Mouse (Mus musculus) ES-Bruce4 (cell line): ENCODE results near the gene Il33. TPM values are rescaled to one million over a fixed set of nuclear protein-coding genes. Genes with fewer than 3 reads are reported as not detected.
A peak's percentile ranks its signal among the peaks of the same experiment; 100 is the strongest.
"Not testable (repeated sequence)": the region's sequence is repeated elsewhere in the genome, so short reads cannot be mapped to it uniquely, and the experiment has no call there.

Experiments used
- H3K27ac ChIP-seq: 2 replicates; pipeline ENCODE4 v1.5.1; 2012; ENCODE audit warnings: low read length, inconsistent platforms; ENCODE audit not compliant: insufficient read depth
- H3K27me3 ChIP-seq: 2 replicates; pipeline ENCODE4 v1.6.1; 2012; ENCODE audit warnings: mild to moderate bottlenecking, low read length, inconsistent platforms; ENCODE audit not compliant: control insufficient read depth, poor library complexity, insufficient read depth, severe bottlenecking
- H3K36me3 ChIP-seq: 2 replicates; pipeline ENCODE4 v1.6.1; 2012; ENCODE audit warnings: inconsistent platforms, mild to moderate bottlenecking, low read length, moderate library complexity; ENCODE audit not compliant: control insufficient read depth, poor library complexity, insufficient read depth, severe bottlenecking
- H3K4me1 ChIP-seq: one replicate; pipeline ENCODE4 v1.8.1; 2011; ENCODE audit warnings: low read length; ENCODE audit not compliant: control insufficient read depth, insufficient read depth
- H3K4me3 ChIP-seq: 2 replicates; pipeline ENCODE4 v1.5.1; 2011; ENCODE audit warnings: low read depth, mild to moderate bottlenecking, low read length
- H3K9ac ChIP-seq: 2 replicates; pipeline ENCODE4 v1.6.1; 2012; ENCODE audit warnings: low read depth, mild to moderate bottlenecking, inconsistent platforms; ENCODE audit not compliant: poor library complexity, severe bottlenecking
- H3K9me3 ChIP-seq: replicated peaks from 2 replicates; pipeline ENCODE4 v1.6.1; 2012; ENCODE audit warnings: mild to moderate bottlenecking, low read length, inconsistent platforms; ENCODE audit not compliant: control insufficient read depth, poor library complexity, insufficient read depth, severe bottlenecking
- CTCF ChIP-seq: IDR thresholded peaks from one replicate; pipeline ENCODE4 v1.8.1; 2011; ENCODE audit warnings: low read depth, low read length
- EP300 ChIP-seq: IDR thresholded peaks from 2 replicates; pipeline ENCODE4 v1.6.1; 2011; ENCODE audit warnings: low read depth, low read length; ENCODE audit not compliant: insufficient read depth
- POLR2A ChIP-seq: IDR thresholded peaks from one replicate; pipeline ENCODE4 v1.8.1; 2011; ENCODE audit warnings: low read length; ENCODE audit not compliant: insufficient read depth
- polyA plus RNA-seq: library from polyadenylated mRNA; stranded (reverse); fragments of >200 nt; gene quantifications from 2 replicates; pipeline ENCODE4 v1.2.4, GENCODE M21; 2011; ENCODE audit warnings: low read depth; ENCODE audit not compliant: missing spikeins, insufficient read depth, insufficient read length

The Il33 gene
- polyA plus RNA-seq, 1 experiment, result 5.3 TPM

DNA sequence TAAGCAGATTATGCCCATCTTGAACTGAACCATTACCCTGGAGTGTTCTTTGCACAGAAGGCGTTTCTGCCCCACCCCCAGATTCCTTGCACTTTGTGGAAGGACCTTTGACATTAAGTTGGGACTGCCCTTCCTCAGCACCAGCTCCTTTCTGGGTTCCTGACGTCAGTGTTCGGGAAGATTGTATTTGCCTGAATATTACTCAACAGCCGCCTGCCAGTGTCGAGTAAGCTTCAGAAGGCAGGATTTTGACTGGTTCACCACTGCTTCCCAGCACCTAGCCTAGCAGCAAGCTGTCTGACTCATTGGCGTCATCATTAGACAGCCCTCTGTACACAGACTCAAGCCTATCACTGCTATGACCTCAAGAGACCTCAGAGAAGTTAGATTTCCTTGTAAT lies 17.4 kb downstream of the Il33 start:
- Histone ChIP-seq H3K9me3 (no peaks in the 10 kb centered on the region), H3K4me3 (no peak overlapping the region), H3K27me3 (no peaks in the 10 kb centered on the region), H3K36me3 (no peaks in the 10 kb centered on the region), H3K4me1 (peaks cover 1% of the 10 kb centered on the region), H3K9ac (no peak overlapping the region), H3K27ac (no peak overlapping the region)
- TF ChIP-seq CTCF, result no peak
- TF ChIP-seq EP300, result no peak
- TF ChIP-seq POLR2A, result no peak

DNA sequence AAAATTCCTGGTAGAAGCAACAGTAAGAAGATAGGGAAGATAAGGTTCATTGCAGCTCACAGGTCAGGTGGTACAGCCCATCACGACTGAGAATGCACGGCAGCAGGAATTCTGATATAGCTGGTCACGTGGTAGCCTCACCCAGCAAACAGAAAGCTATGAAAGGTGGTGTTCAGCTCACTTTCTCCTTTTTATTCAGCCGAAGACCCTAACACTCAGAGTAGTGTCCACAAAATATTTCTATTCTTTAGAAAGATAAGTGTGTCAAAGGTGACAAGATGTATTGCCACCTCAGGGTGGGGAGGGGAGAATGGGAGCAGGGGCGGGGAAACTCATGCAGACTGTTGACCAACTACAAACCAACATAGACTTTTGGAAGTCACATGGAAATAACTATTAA lies 19.5 kb downstream of the Il33 start:
- TF ChIP-seq POLR2A (no peak), CTCF (no peak), EP300 (no peak)
- H3K27ac ChIP-seq, result no peak overlapping the region
- H3K27me3 ChIP-seq, result no peaks in the 10 kb centered on the region
- H3K9me3 ChIP-seq, result no peaks in the 10 kb centered on the region
- no peaks in the 10 kb centered on the region for H3K36me3 ChIP-seq
- H3K9ac ChIP-seq, result no peak overlapping the region
- peaks cover 1% of the 10 kb centered on the region for H3K4me1 ChIP-seq
- no peak overlapping the region for H3K4me3 ChIP-seq

DNA sequence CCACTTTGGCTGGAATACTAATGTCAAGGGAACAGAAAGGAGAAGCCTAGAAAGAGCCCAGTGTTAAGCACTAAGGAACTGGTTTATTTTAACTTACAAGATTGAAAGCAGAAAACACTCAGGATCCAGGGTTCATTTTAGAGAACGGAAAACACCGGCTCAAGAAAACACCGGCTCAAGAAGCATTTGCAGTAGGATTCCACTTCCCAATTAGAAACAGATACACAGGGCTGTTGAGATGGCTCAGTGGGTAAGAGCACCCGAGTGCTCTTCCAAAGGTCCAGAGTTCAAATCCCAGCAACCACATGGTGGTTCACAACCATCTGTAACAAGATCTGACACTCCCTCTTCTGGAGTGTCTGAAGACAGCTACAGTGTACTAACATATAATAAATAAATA lies 20.0 kb downstream of the Il33 start:
- not testable (repeated sequence) for H3K4me3 ChIP-seq, H3K27ac ChIP-seq, H3K9me3 ChIP-seq, H3K9ac ChIP-seq, H3K4me1 ChIP-seq, H3K36me3 ChIP-seq, H3K27me3 ChIP-seq

DNA sequence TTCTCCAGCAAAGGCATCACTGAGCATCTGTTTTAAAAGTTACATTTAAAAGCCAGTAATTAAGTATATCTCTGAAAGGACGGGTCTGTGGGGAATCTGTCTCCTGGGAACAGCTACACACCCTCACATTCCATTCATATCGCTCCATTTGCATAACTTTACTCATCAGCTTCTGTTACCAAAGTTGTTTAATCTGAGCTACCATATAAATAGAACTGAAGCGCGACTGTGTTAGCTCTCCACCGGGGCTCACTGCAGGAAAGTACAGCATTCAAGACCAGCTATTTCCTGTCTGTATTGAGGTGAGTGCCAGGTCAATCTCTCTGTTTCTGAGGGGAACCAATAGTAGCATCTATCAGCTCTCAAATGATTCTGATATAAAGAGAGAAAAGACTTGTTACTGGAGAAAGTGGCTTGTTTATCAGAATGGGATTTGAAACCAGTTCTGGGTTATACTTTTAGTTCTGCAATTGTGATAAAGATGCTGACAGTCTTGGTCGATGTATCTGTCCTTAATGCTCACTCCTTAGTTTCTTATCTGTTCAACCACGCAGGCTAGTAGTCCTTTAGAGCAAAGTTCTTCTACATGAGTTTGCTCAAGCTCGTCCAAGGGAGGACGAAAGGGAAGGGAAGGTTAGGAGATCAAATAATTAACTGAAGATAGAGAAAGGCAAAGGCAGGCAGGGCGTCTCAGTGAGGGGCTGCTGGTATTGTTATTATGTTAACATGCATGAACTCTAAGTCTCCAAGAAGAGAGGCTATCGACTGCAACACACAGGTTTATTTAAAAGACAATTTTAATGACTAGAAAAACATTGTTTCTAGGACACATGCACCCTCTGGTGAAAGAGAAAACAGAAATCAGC lies 20.9 kb downstream of the Il33 start:
- Histone ChIP-seq H3K27ac (peak overlapping the region; percentile 64; the same call in 1 of the 2 replicates), H3K9ac (no peak overlapping the region)

DNA sequence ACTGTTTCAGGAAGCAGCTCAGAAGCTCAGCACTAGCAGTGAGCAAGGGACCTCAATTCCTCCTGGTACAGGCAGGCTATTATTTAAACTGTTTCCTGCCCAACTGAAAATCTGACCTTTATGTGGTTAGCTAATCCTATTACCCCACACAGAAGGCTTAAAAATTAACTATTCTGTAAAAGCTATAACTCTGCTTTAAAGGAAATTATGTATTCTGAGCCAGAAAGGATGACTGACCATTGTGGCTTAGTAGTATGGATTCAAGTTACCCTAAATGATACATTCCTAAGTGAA lies 21.5 kb downstream of the Il33 start:
- H3K36me3 ChIP-seq, result no peaks in the 10 kb centered on the region
- H3K9ac ChIP-seq, result no peak overlapping the region
- no peaks in the 10 kb centered on the region for H3K27me3 ChIP-seq
- no peak for TF ChIP-seq CTCF
- TF ChIP-seq EP300, result no peak
- no peak for TF ChIP-seq POLR2A
- H3K4me1 ChIP-seq, result no peaks in the 10 kb centered on the region
- H3K4me3 ChIP-seq, result no peak overlapping the region
- no peak overlapping the region for H3K27ac ChIP-seq
- H3K9me3 ChIP-seq, result no peaks in the 10 kb centered on the region

More for the DNA sequence above, 20.9 kb downstream of the Il33 start:
- H3K4me3 ChIP-seq, result no peak overlapping the region
- no peaks in the 10 kb centered on the region for H3K9me3 ChIP-seq
- H3K36me3 ChIP-seq, result no peaks in the 10 kb centered on the region
- H3K27me3 ChIP-seq, result no peaks in the 10 kb centered on the region
- H3K4me1 ChIP-seq, result peaks cover 1% of the 10 kb centered on the region
- TF ChIP-seq POLR2A (no peak), CTCF (no peak), EP300 (peak; percentile 28; the same call in 1 of the 2 replicates)

DNA sequence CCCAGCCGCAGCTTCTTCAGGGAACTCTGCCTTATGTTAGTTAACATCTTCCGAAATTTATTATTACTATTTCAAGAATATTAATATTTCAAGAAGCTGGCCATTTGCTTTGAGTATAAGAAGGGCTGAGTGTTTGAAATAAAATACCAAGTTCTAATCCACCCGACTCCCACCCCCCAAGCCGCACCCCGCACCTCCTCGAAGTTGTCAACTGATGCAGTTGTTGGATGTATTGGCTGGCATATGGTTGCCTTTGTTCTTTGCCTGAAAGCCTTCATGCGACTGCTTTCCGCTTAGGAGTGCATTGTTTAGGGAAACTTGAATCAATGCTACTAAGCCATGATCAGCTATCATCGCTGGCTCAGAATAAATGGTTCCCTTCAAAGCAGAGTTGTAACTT lies 22.1 kb downstream of the Il33 start:
- Histone ChIP-seq H3K36me3 (no peaks in the 10 kb centered on the region), H3K4me1 (no peaks in the 10 kb centered on the region), H3K27ac (no peak overlapping the region), H3K27me3 (no peaks in the 10 kb centered on the region), H3K9me3 (no peaks in the 10 kb centered on the region), H3K9ac (no peak overlapping the region), H3K4me3 (no peak overlapping the region)
- TF ChIP-seq EP300, result no peak
- no peak for TF ChIP-seq POLR2A
- no peak for TF ChIP-seq CTCF
